Mouse (Mus musculus) intestine, embryonic 16.5 days (tissue): Measurements from ENCODE around the gene Sema6b. TPM values are rescaled to one million over a fixed set of nuclear protein-coding genes. Genes with fewer than 3 reads are reported as not detected.

Experiments used
- microRNA-seq: library from miRNA; unstranded; fragments of <30 nt; microRNA quantifications from one replicate; pipeline ENCODE4, GENCODE M21; 2016
- polyA plus RNA-seq: library from polyadenylated mRNA; unstranded; fragments of >200 nt; fragmentation: Nextera tagmentation; extraction: Ambion mirVana; gene quantifications from 2 replicates; pipeline ENCODE4 v1.2.1, GENCODE M21; 2015

Sema6b gene
- polyA plus RNA-seq, 1 experiment from 2014 or later: 0.81 TPM

Small RNAs within 50 kb of the gene (microRNA-seq; reads per million reads assigned to microRNA genes)
- not detected for gene Gm44397

Other genes starting within 250 kb of the Sema6b start
- gene Zfp959, start 248.2 kb downstream of the Sema6b start, polyA plus RNA-seq: 7.9 and 10.8 TPM in 2 replicates
- 4.1 and 4.4 TPM in 2 replicates for gene Zfp119b, start 190.8 kb downstream of the Sema6b start, polyA plus RNA-seq
- 2.6 and 2.9 TPM in 2 replicates for gene Ebi3, start 187.7 kb downstream of the Sema6b start, polyA plus RNA-seq
- 19.7 and 21.5 TPM in 2 replicates for gene Yju2, start 181.2 kb downstream of the Sema6b start, polyA plus RNA-seq
- gene Shd, start 169.9 kb downstream of the Sema6b start, polyA plus RNA-seq: 8.6 and 9.0 TPM in 2 replicates
- 8.4 and 9.7 TPM in 2 replicates for gene Fsd1, start 153.8 kb downstream of the Sema6b start, polyA plus RNA-seq
- gene Stap2, start 134.8 kb downstream of the Sema6b start, polyA plus RNA-seq: 65.6 and 79.6 TPM in 2 replicates
- 77.5 and 80.8 TPM in 2 replicates for gene Mpnd, start 134.6 kb downstream of the Sema6b start, polyA plus RNA-seq
- gene Sh3gl1, start 103.7 kb downstream of the Sema6b start, polyA plus RNA-seq: 120 and 131 TPM in 2 replicates
- gene Chaf1a, start 99.9 kb downstream of the Sema6b start, polyA plus RNA-seq: 15.6 and 16.7 TPM in 2 replicates
- gene Ubxn6, start 65.3 kb downstream of the Sema6b start, polyA plus RNA-seq: 31.6 and 34.3 TPM in 2 replicates
- gene Hdgfl2, start 60.7 kb downstream of the Sema6b start, polyA plus RNA-seq: 69.3 and 75.0 TPM in 2 replicates
- 0.11 and 0.23 TPM in 2 replicates for gene Plin4, start 30.5 kb downstream of the Sema6b start, polyA plus RNA-seq
- gene Plin5, start 22.7 kb downstream of the Sema6b start, polyA plus RNA-seq: 0.48 and 0.57 TPM in 2 replicates
- gene Lrg1, start 18.3 kb downstream of the Sema6b start, polyA plus RNA-seq: 0.47 and 0.57 TPM in 2 replicates
- gene Tnfaip8l1, start 22.1 kb upstream of the Sema6b start, polyA plus RNA-seq: 10.6 and 12.7 TPM in 2 replicates
- 119 and 121 TPM in 2 replicates for gene Mydgf, start 43.6 kb upstream of the Sema6b start, polyA plus RNA-seq
- gene Dpp9, start 78.6 kb upstream of the Sema6b start, polyA plus RNA-seq: 33.5 and 35.1 TPM in 2 replicates
- 11.7 and 12.8 TPM in 2 replicates for gene Fem1a, start 116.5 kb upstream of the Sema6b start, polyA plus RNA-seq
- 16.4 and 19.4 TPM in 2 replicates for gene Ticam1, start 136.4 kb upstream of the Sema6b start, polyA plus RNA-seq
- 287 and 364 TPM in 2 replicates for gene Plin3, start 152.5 kb upstream of the Sema6b start, polyA plus RNA-seq
- gene Arrdc5, start 159.9 kb upstream of the Sema6b start, polyA plus RNA-seq: not detected in 2 replicates
- 103 and 114 TPM in 2 replicates for gene Uhrf1, start 163.0 kb upstream of the Sema6b start, polyA plus RNA-seq
- gene Kdm4b, start 185.7 kb upstream of the Sema6b start, polyA plus RNA-seq: 21.3 and 22.5 TPM in 2 replicates